Mouse (Mus musculus): ENCODE measurements at regions not wholly inside any gene's neighbourhood (a gene's known extent, or its start where the extent isn't known, plus 50 kb on each side); places are given as distances from the start of the nearest gene placed in this dataset.

DNA sequence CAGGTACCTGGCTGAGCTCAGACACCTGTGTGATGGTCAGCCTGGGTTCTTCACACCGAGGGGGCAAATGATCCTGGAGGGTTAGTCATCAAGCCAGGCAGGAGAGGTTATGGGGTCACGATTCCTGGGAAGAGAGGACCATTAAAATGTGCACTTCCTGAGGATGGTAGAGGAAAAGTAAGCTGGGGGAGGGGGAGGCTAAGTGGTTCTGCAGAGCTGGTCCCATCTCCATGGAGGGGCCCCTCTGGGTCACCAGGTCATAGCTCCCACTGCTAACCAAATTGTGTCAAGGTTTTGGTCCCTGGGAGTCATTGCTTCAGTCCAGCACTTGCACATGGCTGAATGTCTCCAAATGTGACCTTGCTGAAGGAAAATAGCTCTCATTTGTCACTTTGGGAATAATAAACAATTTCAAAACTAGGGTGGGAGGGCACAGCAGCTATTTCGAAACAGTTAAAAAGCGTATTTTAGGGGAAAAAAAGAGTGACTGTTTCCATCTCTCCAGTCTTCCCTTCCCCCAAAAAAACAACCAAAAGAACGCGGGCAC is 395.5 kb downstream of the Wdr11 start:
- no peaks in the 10 kb centered on the region for H3K36me3 ChIP-seq (ENCODE audit: control insufficient read depth, insufficient read depth, low read length, poor library complexity, severe bottlenecking)
- H3K9me3 ChIP-seq (ENCODE audit: control insufficient read depth, insufficient read depth, low read depth, low read length): no peaks in the 10 kb centered on the region
- DNase-seq (ENCODE audit: low read depth, low spot score): no peak
- no peak overlapping the region for H3K9ac ChIP-seq (ENCODE audit: insufficient read depth, low read depth, low read length, poor library complexity, severe bottlenecking)
- no peak overlapping the region for H3K27ac ChIP-seq (ENCODE audit: insufficient read depth, low read depth, low read length, poor library complexity, severe bottlenecking)
- H3K4me1 ChIP-seq (ENCODE audit: control insufficient read depth in 2 of 2, insufficient read depth in 2 of 2, low read length in 2 of 2, poor library complexity in 1 of 2): peaks cover 0 to 2% of the 10 kb centered on the region in 2 experiments; a peak in 2 of 4 replicates
- in situ Hi-C loops (cut with MboI; ENCODE audit: low sequenced_read_pairs in 2 of 2, unreplicated experiment in 2 of 2): no loop called here
- no peak overlapping the region for H3K4me3 ChIP-seq (ENCODE audit: insufficient read depth in 1 of 2, low read depth in 1 of 2, low read length in 2 of 2, poor library complexity in 1 of 2, severe bottlenecking in 1 of 2)
- TF ChIP-seq ZC3H11A (IDR thresholded peaks at IDR 0.05; ENCODE audit: borderline replicate concordance, low read depth, low read length) (no peak), CHD2 (IDR thresholded peaks at IDR 0.05; ENCODE audit: low read depth, low read length) (no peak), MAFK (IDR thresholded peaks at IDR 0.05; ENCODE audit: insufficient read depth, low read depth, low read length) (no peak), HCFC1 (IDR thresholded peaks at IDR 0.05; ENCODE audit: borderline replicate concordance, insufficient read depth, low read length) (no peak), ZNF384 (IDR thresholded peaks at IDR 0.05; ENCODE audit: low read depth, low read length) (no peak)

- H3K9me3 ChIP-seq (ENCODE audit: control insufficient read depth, insufficient read depth, low read depth, low read length): no peaks in the 10 kb centered on the region
- in situ Hi-C loops (cut with MboI; ENCODE audit: low sequenced_read_pairs in 2 of 2, unreplicated experiment in 2 of 2): no loop called here
These were observed 396.1 kb downstream of the Wdr11 start for GRCm38 (mm10) chr7:129987713-129988112.

GRCm38 (mm10) chr7:129993446-129994223 is 402.0 kb downstream of the Wdr11 start:
- DNase-seq (ENCODE audit: low read depth, low spot score): no peak
- H3K4me1 ChIP-seq (ENCODE audit: control insufficient read depth in 2 of 2, insufficient read depth in 2 of 2, low read length in 2 of 2, poor library complexity in 1 of 2): no peaks in the 10 kb centered on the region
- no peak overlapping the region for H3K27ac ChIP-seq (ENCODE audit: insufficient read depth, low read depth, low read length, poor library complexity, severe bottlenecking)
- no peaks in the 10 kb centered on the region for H3K36me3 ChIP-seq (ENCODE audit: control insufficient read depth, insufficient read depth, low read length, poor library complexity, severe bottlenecking)
- no peak overlapping the region for H3K9ac ChIP-seq (ENCODE audit: insufficient read depth, low read depth, low read length, poor library complexity, severe bottlenecking)
- H3K4me3 ChIP-seq (ENCODE audit: insufficient read depth in 1 of 2, low read depth in 1 of 2, low read length in 2 of 2, poor library complexity in 1 of 2, severe bottlenecking in 1 of 2): no peak overlapping the region
- in situ Hi-C loops (cut with MboI; ENCODE audit: low sequenced_read_pairs in 2 of 2, unreplicated experiment in 2 of 2): no loop called here
- TF ChIP-seq CHD2 (IDR thresholded peaks at IDR 0.05; ENCODE audit: low read depth, low read length) (no peak), MAFK (IDR thresholded peaks at IDR 0.05; ENCODE audit: insufficient read depth, low read depth, low read length) (no peak), HCFC1 (IDR thresholded peaks at IDR 0.05; ENCODE audit: borderline replicate concordance, insufficient read depth, low read length) (no peak), ZNF384 (IDR thresholded peaks at IDR 0.05; ENCODE audit: low read depth, low read length) (no peak), ZC3H11A (IDR thresholded peaks at IDR 0.05; ENCODE audit: borderline replicate concordance, low read depth, low read length) (no peak)
- no peaks in the 10 kb centered on the region for H3K9me3 ChIP-seq (ENCODE audit: control insufficient read depth, insufficient read depth, low read depth, low read length)

More at GRCm38 (mm10) chr7:129987713-129988112, 396.1 kb downstream of the Wdr11 start:
- TF ChIP-seq CHD2 (IDR thresholded peaks at IDR 0.05; ENCODE audit: low read depth, low read length) (no peak), ZC3H11A (IDR thresholded peaks at IDR 0.05; ENCODE audit: borderline replicate concordance, low read depth, low read length) (no peak), ZNF384 (IDR thresholded peaks at IDR 0.05; ENCODE audit: low read depth, low read length) (no peak), MAFK (IDR thresholded peaks at IDR 0.05; ENCODE audit: insufficient read depth, low read depth, low read length) (no peak), HCFC1 (IDR thresholded peaks at IDR 0.05; ENCODE audit: borderline replicate concordance, insufficient read depth, low read length) (no peak)
- Histone ChIP-seq H3K36me3 (ENCODE audit: control insufficient read depth, insufficient read depth, low read length, poor library complexity, severe bottlenecking) (no peaks in the 10 kb centered on the region), H3K4me3 (ENCODE audit: insufficient read depth in 1 of 2, low read depth in 1 of 2, low read length in 2 of 2, poor library complexity in 1 of 2, severe bottlenecking in 1 of 2) (no peak overlapping the region), H3K27ac (ENCODE audit: insufficient read depth, low read depth, low read length, poor library complexity, severe bottlenecking) (no peak overlapping the region), H3K4me1 (ENCODE audit: control insufficient read depth in 2 of 2, insufficient read depth in 2 of 2, low read length in 2 of 2, poor library complexity in 1 of 2) (peaks cover 0 to 2% of the 10 kb centered on the region in 2 experiments; a peak in 2 of 4 replicates), H3K9ac (ENCODE audit: insufficient read depth, low read depth, low read length, poor library complexity, severe bottlenecking) (no peak overlapping the region)
- DNase-seq (ENCODE audit: low read depth, low spot score): peak; percentile 15

DNA sequence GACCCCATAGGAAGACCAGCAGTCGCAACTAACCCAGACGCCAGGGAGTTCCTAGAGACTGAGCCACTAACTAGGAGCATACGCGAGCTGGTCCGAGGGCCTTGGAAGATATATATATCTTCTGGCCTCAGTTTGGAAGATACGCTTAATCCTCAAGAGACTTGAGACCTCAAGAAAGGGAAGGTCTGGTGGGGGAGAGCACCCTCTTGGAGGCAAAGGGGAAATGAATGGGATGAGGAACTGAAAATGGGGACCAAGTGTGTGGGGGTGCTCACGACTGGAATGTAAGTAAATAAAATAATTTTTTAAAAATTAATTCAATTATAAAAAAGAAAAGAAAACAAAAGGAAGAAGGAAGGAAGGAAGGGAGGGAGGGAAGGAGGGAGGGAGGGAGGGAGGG is 403.9 kb downstream of the Wdr11 start:
- Histone ChIP-seq H3K4me1 (ENCODE audit: control insufficient read depth in 2 of 2, insufficient read depth in 2 of 2, low read length in 2 of 2, poor library complexity in 1 of 2) (no peaks in the 10 kb centered on the region), H3K4me3 (ENCODE audit: insufficient read depth in 1 of 2, low read depth in 1 of 2, low read length in 2 of 2, poor library complexity in 1 of 2, severe bottlenecking in 1 of 2) (no peak overlapping the region), H3K9me3 (ENCODE audit: control insufficient read depth, insufficient read depth, low read depth, low read length) (no peaks in the 10 kb centered on the region), H3K9ac (ENCODE audit: insufficient read depth, low read depth, low read length, poor library complexity, severe bottlenecking) (no peak overlapping the region), H3K27ac (ENCODE audit: insufficient read depth, low read depth, low read length, poor library complexity, severe bottlenecking) (no peak overlapping the region), H3K36me3 (ENCODE audit: control insufficient read depth, insufficient read depth, low read length, poor library complexity, severe bottlenecking) (no peaks in the 10 kb centered on the region)
- in situ Hi-C loops (cut with MboI; ENCODE audit: low sequenced_read_pairs in 2 of 2, unreplicated experiment in 2 of 2): no loop called here
- TF ChIP-seq HCFC1 (IDR thresholded peaks at IDR 0.05; ENCODE audit: borderline replicate concordance, insufficient read depth, low read length) (no peak), ZNF384 (IDR thresholded peaks at IDR 0.05; ENCODE audit: low read depth, low read length) (no peak), ZC3H11A (IDR thresholded peaks at IDR 0.05; ENCODE audit: borderline replicate concordance, low read depth, low read length) (no peak), MAFK (IDR thresholded peaks at IDR 0.05; ENCODE audit: insufficient read depth, low read depth, low read length) (no peak), CHD2 (IDR thresholded peaks at IDR 0.05; ENCODE audit: low read depth, low read length) (no peak)
- no peak for DNase-seq (ENCODE audit: low read depth, low spot score)

All from ES-E14 (cell line).